Mouse (Mus musculus) forelimb bud, embryonic 11.5 days (tissue): ENCODE results near the gene Ghdc.

Experiments
- DNase-seq: peaks from one replicate; pipeline ENCODE4 v3.0.0-alpha.2; 2012; ENCODE audit warnings: low read depth, low spot score

The Ghdc gene

GRCm38 (mm10) chr11:100718462-100718861, 52.3 kb downstream of the Ghdc start:
- DNase-seq: no peak

- DNase-seq: no peak
Observed at GRCm38 (mm10) chr11:100716649-100717048, 54.1 kb downstream of the Ghdc start.
